Mouse (Mus musculus): ENCODE measurements around the gene Pax2. TPM values are rescaled to one million over a fixed set of nuclear protein-coding genes. Genes with fewer than 3 reads are reported as not detected.

Pax2 gene
- polyA plus RNA-seq, 1 experiment from 2014 or later = 17.1 TPM

DNA sequence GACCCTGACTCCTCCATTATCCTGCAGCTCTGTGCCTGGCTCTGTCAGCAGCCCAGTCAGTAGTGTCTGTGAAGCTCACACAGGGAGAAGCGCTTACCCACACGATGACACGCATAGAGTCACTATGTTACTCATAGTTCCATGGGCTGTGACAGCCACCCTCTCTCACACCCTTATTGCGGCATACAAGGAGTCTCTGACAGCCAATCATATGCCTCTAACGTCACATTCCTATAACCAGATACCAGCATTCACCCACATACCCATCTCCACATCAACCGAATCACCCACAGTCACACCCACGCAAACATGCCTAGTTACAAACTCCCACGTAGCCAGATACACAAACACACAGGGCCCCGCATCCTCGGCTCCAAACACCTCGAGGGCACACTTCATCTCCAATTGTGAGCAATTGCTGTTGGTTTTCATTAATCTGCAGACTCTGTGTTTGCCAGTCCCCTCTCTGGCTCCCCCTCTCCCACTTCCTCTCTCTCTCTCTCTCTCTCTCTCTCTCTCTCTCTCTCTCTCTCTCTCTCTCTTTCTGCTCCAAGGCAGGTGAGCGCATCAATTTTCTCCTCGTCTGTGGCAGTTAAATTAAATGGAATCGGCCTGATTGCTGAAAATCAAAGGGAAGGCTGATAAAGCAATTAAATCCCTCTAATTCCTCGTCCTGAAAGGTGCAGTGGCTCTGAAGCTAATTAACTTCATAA, 118.5 kb downstream of the Pax2 start:
- Histone ChIP-seq H3K36me3 (no peaks in the 10 kb centered on the region), H3K4me2 (no peak overlapping the region), H3K9ac (no peak overlapping the region), H3K4me1 (replicated peaks) (peaks cover 19% of the 10 kb centered on the region), H3K4me3 (no peak overlapping the region), H3K9me3 (no peaks in the 10 kb centered on the region), H3K27me3 (peaks cover 29% of the 10 kb centered on the region), H3K27ac (peak overlapping the region; percentile 70)
- ATAC-seq (ENCODE audit: low FRiP score) = 0 out of 2 replicates have a peak, but pooled peaks have one; percentile 10
- WGBS = 63% methylated on average over 15 of the region's 15 CpGs

DNA sequence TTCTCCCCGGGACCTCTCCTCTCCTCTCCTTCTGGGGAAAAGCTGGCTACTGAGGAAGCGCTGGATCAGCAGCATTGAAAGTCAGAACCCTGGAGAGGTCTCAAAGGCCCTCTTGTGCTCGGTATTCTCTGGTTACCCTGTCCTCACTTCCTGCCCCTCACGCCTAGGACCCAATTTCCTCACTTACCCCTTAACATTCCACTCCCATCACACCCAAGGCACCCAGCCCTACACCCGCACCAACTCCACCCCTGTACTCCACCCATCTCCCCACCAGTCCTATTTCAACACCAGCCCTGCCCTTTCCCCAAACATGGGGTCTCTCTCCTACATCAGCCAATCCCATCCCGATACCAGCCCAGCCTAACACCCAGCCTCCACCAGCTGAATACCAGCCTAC, 119.1 kb downstream of the Pax2 start:
- Histone ChIP-seq H3K27ac (peak overlapping the region; percentile 70), H3K36me3 (no peaks in the 10 kb centered on the region), H3K4me3 (no peak overlapping the region), H3K4me2 (no peak overlapping the region), H3K9me3 (no peaks in the 10 kb centered on the region), H3K9ac (no peak overlapping the region), H3K27me3 (peaks cover 32% of the 10 kb centered on the region), H3K4me1 (replicated peaks) (peaks cover 20% of the 10 kb centered on the region)
- 47% methylated on average over 6 of the region's 6 CpGs for WGBS
- no peak for ATAC-seq (ENCODE audit: low FRiP score)

DNA sequence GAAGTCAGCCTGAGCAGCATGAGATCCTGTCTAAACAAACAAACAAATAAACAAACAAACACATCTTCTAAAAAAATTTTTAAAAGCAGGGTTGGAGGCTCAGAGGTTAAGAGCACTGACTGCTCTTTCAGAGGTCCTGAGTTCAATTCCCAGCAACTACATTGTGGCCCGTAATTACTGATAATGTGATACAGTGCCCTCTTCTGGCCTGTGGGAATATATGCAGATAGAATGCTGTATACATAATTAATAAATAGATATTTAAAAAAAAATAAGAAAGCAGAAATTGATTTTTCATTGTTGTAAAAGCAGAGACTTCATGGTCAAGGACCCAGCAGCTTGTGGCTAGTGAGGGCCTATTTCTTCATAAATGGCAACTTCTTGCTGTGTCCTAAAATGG, 119.9 kb downstream of the Pax2 start:
- H3K9me3 ChIP-seq = no peaks in the 10 kb centered on the region

DNA sequence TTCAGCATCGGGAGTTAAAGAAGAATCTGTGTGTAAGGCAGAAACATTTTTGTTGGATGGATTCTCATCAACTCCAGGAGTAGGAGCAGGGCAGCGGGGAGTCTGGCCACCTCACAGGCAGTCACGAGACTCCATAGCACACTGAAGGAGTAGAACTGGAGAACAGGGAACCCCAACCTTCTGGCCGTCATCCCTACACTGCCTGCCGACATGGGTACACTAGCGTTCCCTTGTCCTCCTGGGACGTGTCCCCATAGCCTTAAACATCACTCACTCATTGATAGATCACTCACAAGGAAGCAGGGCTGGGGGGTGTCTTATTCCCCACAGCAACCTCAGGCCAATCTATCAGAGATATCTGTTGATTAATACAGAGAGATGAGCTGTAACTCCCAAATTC, 120.7 kb downstream of the Pax2 start:
- H3K27me3 ChIP-seq = peaks cover 37% of the 10 kb centered on the region
- H3K9ac ChIP-seq = no peak overlapping the region
- H3K36me3 ChIP-seq = no peaks in the 10 kb centered on the region
- H3K4me3 ChIP-seq = no peak overlapping the region
- 85% methylated on average over 7 of the region's 7 CpGs for WGBS
- ATAC-seq (ENCODE audit: low FRiP score) = no peak
- H3K4me1 ChIP-seq (replicated peaks) = peaks cover 28% of the 10 kb centered on the region
- no peaks in the 10 kb centered on the region for H3K9me3 ChIP-seq
- no peak overlapping the region for H3K4me2 ChIP-seq
- no peak overlapping the region for H3K27ac ChIP-seq

More for the DNA sequence above, 119.9 kb downstream of the Pax2 start:
- H3K4me1 ChIP-seq (replicated peaks) = peaks cover 20% of the 10 kb centered on the region
- peaks cover 35% of the 10 kb centered on the region for H3K27me3 ChIP-seq
- no peak overlapping the region for H3K27ac ChIP-seq
- H3K4me2 ChIP-seq = no peak overlapping the region
- no peaks in the 10 kb centered on the region for H3K36me3 ChIP-seq
- no peak overlapping the region for H3K4me3 ChIP-seq
- WGBS = 81% methylated on average over 1 of the region's 1 CpGs
- H3K9ac ChIP-seq = no peak overlapping the region
- no peak for ATAC-seq (ENCODE audit: low FRiP score)

DNA sequence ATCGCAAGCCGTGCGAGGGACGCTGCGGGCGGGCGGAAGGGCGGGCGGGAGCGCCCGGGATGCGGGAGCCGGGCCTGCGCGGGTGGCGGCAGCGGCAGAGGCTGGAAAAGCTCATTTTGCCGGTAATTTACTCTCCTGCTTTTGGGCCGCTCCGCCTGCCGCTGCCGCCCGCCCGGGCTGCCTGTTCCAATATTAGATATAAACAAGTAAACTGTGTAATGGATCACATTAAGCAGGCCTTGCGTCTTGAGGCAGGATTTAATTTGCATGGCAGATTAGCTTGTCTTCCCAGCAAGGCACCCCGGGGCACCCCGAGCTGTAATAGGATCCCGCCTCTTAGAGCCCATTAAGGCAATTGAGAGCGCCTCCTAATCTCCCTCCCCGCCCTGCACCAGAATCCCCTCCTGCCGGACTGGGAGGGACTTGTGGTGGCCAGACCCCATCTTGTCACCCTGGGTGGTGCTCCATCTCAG, 126.7 kb downstream of the Pax2 start:
- H3K4me2 ChIP-seq = peak overlapping the region; percentile 62
- ATAC-seq (ENCODE audit: low FRiP score) = peak; percentile 61
- WGBS = 0% methylated on average over 31 of the region's 31 CpGs
- no peaks in the 10 kb centered on the region for H3K36me3 ChIP-seq
- H3K9ac ChIP-seq = peak overlapping the region; percentile 71
- H3K27me3 ChIP-seq = peaks cover 64% of the 10 kb centered on the region
- no peaks in the 10 kb centered on the region for H3K9me3 ChIP-seq
- H3K4me3 ChIP-seq = peak overlapping the region; percentile 33
- peak overlapping the region; percentile 90 for H3K27ac ChIP-seq
- peaks cover 41% of the 10 kb centered on the region for H3K4me1 ChIP-seq (replicated peaks)

DNA sequence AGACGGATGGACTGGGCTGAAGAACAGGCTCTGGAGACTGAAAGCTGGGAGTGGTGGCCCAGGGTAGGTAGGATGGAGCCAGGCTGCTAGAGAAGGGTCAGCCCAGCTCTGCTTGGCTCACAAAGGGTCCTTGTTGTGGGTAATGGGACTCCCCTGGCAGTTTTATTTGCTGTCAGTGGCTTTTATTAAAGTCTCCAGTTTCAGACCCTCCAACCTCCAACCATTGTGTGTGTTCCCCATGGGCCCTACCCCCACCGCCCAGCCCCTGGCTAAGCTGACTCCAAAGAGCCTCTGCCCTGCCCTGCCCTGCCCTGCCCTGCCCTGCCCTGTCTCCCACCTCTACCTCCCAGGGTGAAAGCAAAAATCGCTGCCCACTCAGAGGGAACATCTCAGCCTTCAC, 128.5 kb downstream of the Pax2 start:
- H3K27me3 ChIP-seq = peaks cover 71% of the 10 kb centered on the region
- no peaks in the 10 kb centered on the region for H3K36me3 ChIP-seq
- no peak overlapping the region for H3K9ac ChIP-seq
- peaks cover 35% of the 10 kb centered on the region for H3K4me1 ChIP-seq (replicated peaks)
- H3K27ac ChIP-seq = no peak overlapping the region
- H3K9me3 ChIP-seq = no peaks in the 10 kb centered on the region
- no peak for ATAC-seq (ENCODE audit: low FRiP score)
- no peak overlapping the region for H3K4me3 ChIP-seq
- 50% methylated on average over 3 of the region's 3 CpGs for WGBS
- no peak overlapping the region for H3K4me2 ChIP-seq

DNA sequence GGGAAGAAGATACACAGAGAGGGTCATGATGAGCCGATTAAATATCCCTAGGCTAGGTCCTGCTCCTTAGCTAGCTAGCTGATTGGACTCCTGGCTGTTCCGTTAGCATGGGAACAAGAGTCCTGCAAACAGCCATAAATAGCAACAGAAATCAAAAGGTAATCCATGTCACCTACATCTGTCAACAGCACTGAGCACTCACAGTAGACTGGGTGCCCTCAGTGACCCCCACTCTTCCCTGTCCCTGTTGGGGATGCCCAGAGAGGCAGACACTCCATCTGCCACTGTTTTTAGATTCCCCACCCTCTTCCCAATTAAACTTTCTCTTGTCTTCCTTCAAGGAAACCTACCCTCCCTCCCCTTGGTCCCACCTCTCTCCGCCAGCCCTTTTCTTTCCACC, 130.6 kb downstream of the Pax2 start:
- no peak overlapping the region for H3K9ac ChIP-seq
- H3K4me1 ChIP-seq (replicated peaks) = peaks cover 31% of the 10 kb centered on the region
- 18% methylated on average over 3 of the region's 3 CpGs for whole genome bisulfite sequencing
- H3K4me2 ChIP-seq = no peak overlapping the region
- no peaks in the 10 kb centered on the region for H3K36me3 ChIP-seq
- no peak overlapping the region for H3K4me3 ChIP-seq
- ATAC-seq (ENCODE audit: low FRiP score) = no peak
- H3K27me3 ChIP-seq = peaks cover 76% of the 10 kb centered on the region
- no peak overlapping the region for H3K27ac ChIP-seq
- H3K9me3 ChIP-seq = no peaks in the 10 kb centered on the region

Small RNA genes lying within 50 kb of the gene (microRNA-seq; reads per million reads assigned to microRNA genes)
- not detected for gene Mir6405

Other genes with a start within 250 kb of the Pax2 start
- gene Sec31b, start 210.2 kb upstream of the Pax2 start, polyA plus RNA-seq (2015; fragmentation: Nextera tagmentation; extraction: Ambion mirVana) = 0.26 and 0.51 TPM in 2 replicates
- not detected in 2 replicates for gene Gm20538, start 203.2 kb upstream of the Pax2 start, polyA plus RNA-seq (2015; fragmentation: Nextera tagmentation; extraction: Ambion mirVana)
- 592 and 624 TPM in 2 replicates for gene Ndufb8, start 200.6 kb upstream of the Pax2 start, polyA plus RNA-seq (2015; fragmentation: Nextera tagmentation; extraction: Ambion mirVana)
- 29.4 and 31.0 TPM in 2 replicates for gene Hif1an, start 193.2 kb upstream of the Pax2 start, polyA plus RNA-seq (2015; fragmentation: Nextera tagmentation; extraction: Ambion mirVana)
- 29.8 and 30.5 TPM in 2 replicates for gene Slf2, start 175.1 kb downstream of the Pax2 start, polyA plus RNA-seq (2015; fragmentation: Nextera tagmentation; extraction: Ambion mirVana)
- gene Sema4g, start 233.1 kb downstream of the Pax2 start, polyA plus RNA-seq (2015; fragmentation: Nextera tagmentation; extraction: Ambion mirVana) = 19.2 and 19.9 TPM in 2 replicates
- gene Twnk, start 249.6 kb downstream of the Pax2 start, polyA plus RNA-seq (2015; fragmentation: Nextera tagmentation; extraction: Ambion mirVana) = 16.0 and 17.0 TPM in 2 replicates

All from hindbrain, embryonic 13.5 days (tissue).